Mouse (Mus musculus) layer of hippocampus, adult 9-10 months (tissue): ENCODE results near the gene Smagp.

ENCODE experiments used
- DNase-seq: peaks from one replicate; pipeline ENCODE4 v3.0.0; 2022; ENCODE audit warnings: low spot score

Gene Smagp

GRCm38 (mm10) chr15:100665411-100666218, 28.9 kb upstream of the Smagp start:
- DNase-seq, result no peak

GRCm38 (mm10) chr15:100664813-100665274, 28.1 kb upstream of the Smagp start:
- DNase-seq, result no peak

GRCm38 (mm10) chr15:100660805-100661204, 24.1 kb upstream of the Smagp start:
- DNase-seq, result no peak

GRCm38 (mm10) chr15:100660306-100660705, 23.6 kb upstream of the Smagp start:
- DNase-seq, result peak; percentile 42

GRCm38 (mm10) chr15:100655201-100655600, 18.5 kb upstream of the Smagp start:
- no peak for DNase-seq

- no peak for DNase-seq
Measured at GRCm38 (mm10) chr15:100654271-100654670, 17.5 kb upstream of the Smagp start.

- DNase-seq, result no peak
Measured at GRCm38 (mm10) chr15:100651610-100652009, 14.9 kb upstream of the Smagp start.

- no peak for DNase-seq
Measured at GRCm38 (mm10) chr15:100650111-100650510, 13.4 kb upstream of the Smagp start.

- no peak for DNase-seq
Measured at GRCm38 (mm10) chr15:100646161-100646560, 9.4 kb upstream of the Smagp start.

- DNase-seq, result no peak
Measured at GRCm38 (mm10) chr15:100642451-100642850, 5.7 kb upstream of the Smagp start.

GRCm38 (mm10) chr15:100641226-100641810, 4.6 kb upstream of the Smagp start:
- no peak for DNase-seq

- no peak for DNase-seq
Measured at GRCm38 (mm10) chr15:100639972-100640750, 3.4 kb upstream of the Smagp start.

- no peak for DNase-seq
Measured at GRCm38 (mm10) chr15:100637661-100638060, 921 bp upstream of the Smagp start.

GRCm38 (mm10) chr15:100635851-100636645, 692 bp downstream of the Smagp start:
- no peak for DNase-seq

- DNase-seq, result no peak
Measured at GRCm38 (mm10) chr15:100635239-100635638, 1.5 kb downstream of the Smagp start.

- DNase-seq, result no peak
Measured at GRCm38 (mm10) chr15:100633341-100633740, 3.4 kb downstream of the Smagp start.

GRCm38 (mm10) chr15:100632323-100632722, 4.4 kb downstream of the Smagp start:
- DNase-seq, result no peak

- DNase-seq, result no peak
Measured at GRCm38 (mm10) chr15:100631454-100632170, 5.1 kb downstream of the Smagp start.

- DNase-seq, result no peak
Measured at GRCm38 (mm10) chr15:100630126-100630525, 6.6 kb downstream of the Smagp start.

GRCm38 (mm10) chr15:100628797-100629196, 7.9 kb downstream of the Smagp start:
- no peak for DNase-seq

- no peak for DNase-seq
Measured at GRCm38 (mm10) chr15:100627774-100628370, 8.9 kb downstream of the Smagp start.
